Mouse (Mus musculus) thymus, postnatal 25 days (tissue): ENCODE measurements around the gene Rfc4.

Experiments used
- DNase-seq: peaks from one replicate; pipeline ENCODE4 v3.0.0; 2022

Gene Rfc4

GRCm38 (mm10) chr16:23132336-23132735 is 4.8 kb upstream of the Rfc4 start:
- DNase-seq = no peak

- DNase-seq = no peak
Measured at GRCm38 (mm10) chr16:23130303-23130702, 2.8 kb upstream of the Rfc4 start.

GRCm38 (mm10) chr16:23127311-23127672 is 245 bp downstream of the Rfc4 start:
- DNase-seq = no peak

GRCm38 (mm10) chr16:23124398-23124797 is 3.1 kb downstream of the Rfc4 start:
- no peak for DNase-seq

- DNase-seq = no peak
Measured at GRCm38 (mm10) chr16:23123104-23123503, 4.4 kb downstream of the Rfc4 start.

- no peak for DNase-seq
Measured at GRCm38 (mm10) chr16:23122446-23122845, 5.1 kb downstream of the Rfc4 start.

GRCm38 (mm10) chr16:23117173-23117572 is 10.4 kb downstream of the Rfc4 start:
- no peak for DNase-seq

- DNase-seq = no peak
Measured at GRCm38 (mm10) chr16:23115486-23115885, 12.1 kb downstream of the Rfc4 start.

- peak; percentile 20 for DNase-seq
Measured at GRCm38 (mm10) chr16:23114339-23115171, 13.0 kb downstream of the Rfc4 start.

- DNase-seq = no peak
Measured at GRCm38 (mm10) chr16:23113903-23114302, 13.6 kb downstream of the Rfc4 start.

GRCm38 (mm10) chr16:23112861-23113435 is 14.6 kb downstream of the Rfc4 start:
- DNase-seq = no peak

GRCm38 (mm10) chr16:23112348-23112747 is 15.2 kb downstream of the Rfc4 start:
- DNase-seq = no peak

- no peak for DNase-seq
Measured at GRCm38 (mm10) chr16:23109350-23110280, 17.9 kb downstream of the Rfc4 start.

GRCm38 (mm10) chr16:23108943-23109342 is 18.6 kb downstream of the Rfc4 start:
- no peak for DNase-seq

GRCm38 (mm10) chr16:23107946-23108759 is 19.4 kb downstream of the Rfc4 start:
- peak; percentile 87 for DNase-seq

- DNase-seq = peak; percentile 94
Measured at GRCm38 (mm10) chr16:23107231-23107942, 20.1 kb downstream of the Rfc4 start, which contains the start of gene Eif4a2. Eif4a2 (plus strand) TSS chr16:23107444.

GRCm38 (mm10) chr16:23106121-23106520 is 21.4 kb downstream of the Rfc4 start:
- no peak for DNase-seq

GRCm38 (mm10) chr16:23103841-23104240 is 23.7 kb downstream of the Rfc4 start:
- DNase-seq = no peak

GRCm38 (mm10) chr16:23103038-23103745 is 24.3 kb downstream of the Rfc4 start:
- DNase-seq = no peak

- peak; percentile 66 for DNase-seq
Measured at GRCm38 (mm10) chr16:23102340-23103037, 25.0 kb downstream of the Rfc4 start.
